Mouse (Mus musculus) urinary bladder, postnatal 14 days (tissue): ENCODE data around the gene Traf4.
"Not testable (repeated sequence)": the region's sequence is repeated elsewhere in the genome, so short reads cannot be mapped to it uniquely, and the experiment has no call there.

Source experiments
- DNase-seq: peaks from one replicate; pipeline ENCODE4 v3.0.0; 2021; ENCODE audit warnings: low spot score

Gene Traf4

DNA sequence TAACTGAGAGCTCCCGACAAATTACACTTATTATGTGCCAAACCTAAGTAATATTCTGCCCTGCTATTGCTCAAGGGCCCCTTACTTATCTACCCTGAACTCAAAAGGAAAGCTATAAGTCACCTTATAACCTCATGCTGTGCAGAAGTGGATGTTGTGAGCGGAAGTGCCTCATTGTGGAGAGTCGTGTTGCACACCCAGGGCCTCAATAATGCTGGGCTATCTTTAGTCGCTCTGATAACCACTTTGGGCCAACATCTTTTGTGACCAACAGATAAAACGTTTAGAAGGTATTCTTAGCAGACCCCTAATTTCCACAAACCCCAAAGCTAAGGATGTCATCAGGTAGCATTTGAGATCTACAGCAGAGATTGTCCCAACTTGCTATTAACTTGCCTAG is 24.7 kb downstream of the Traf4 start:
- DNase-seq: no peak

- DNase-seq: no peak
Observed at GRCm38 (mm10) chr11:78138023-78138422, 27.4 kb downstream of the Traf4 start.

DNA sequence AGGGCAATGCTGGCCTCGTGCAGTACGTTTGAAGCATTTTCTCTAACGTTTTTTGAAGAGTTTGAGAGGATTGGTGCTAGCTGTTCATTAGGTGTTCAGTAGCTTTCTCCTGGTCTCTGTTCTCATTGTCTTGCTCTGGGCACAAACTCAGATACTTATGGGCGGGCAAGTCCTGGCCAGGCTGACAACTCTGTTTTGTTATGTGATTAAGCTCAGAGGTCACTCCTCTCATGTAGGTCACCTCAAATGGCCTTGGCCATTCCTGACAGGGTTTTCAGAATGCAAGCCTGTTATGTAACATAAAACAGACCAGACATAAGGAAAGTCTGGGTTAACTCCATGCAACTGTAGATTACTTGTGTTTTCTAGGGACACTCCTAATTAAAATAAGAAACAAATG is 27.8 kb downstream of the Traf4 start:
- no peak for DNase-seq

- DNase-seq: no peak
Observed at GRCm38 (mm10) chr11:78136132-78136531, 29.3 kb downstream of the Traf4 start.

- not testable (repeated sequence) for DNase-seq
Observed at GRCm38 (mm10) chr11:78135314-78135713, 30.1 kb downstream of the Traf4 start.

DNA sequence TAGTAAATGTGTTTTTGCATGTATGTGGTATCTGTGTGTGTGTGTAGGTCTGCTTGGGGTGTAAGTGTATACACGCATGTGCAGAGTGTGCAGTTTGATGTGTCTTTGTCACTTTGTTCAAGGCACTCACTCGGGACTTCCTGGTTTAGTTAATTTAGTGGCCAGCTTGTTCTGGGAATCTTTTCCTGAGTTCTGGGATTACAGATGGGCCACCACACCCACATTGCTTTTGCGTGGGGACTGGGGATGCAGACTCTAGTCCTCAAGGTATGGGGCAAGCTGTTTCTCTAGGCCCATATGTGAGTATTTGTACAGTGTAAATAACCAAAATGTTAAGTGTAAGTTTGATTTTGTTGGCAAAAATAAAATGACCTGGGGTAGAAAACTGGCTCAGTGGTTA is 31.0 kb downstream of the Traf4 start:
- no peak for DNase-seq

DNA sequence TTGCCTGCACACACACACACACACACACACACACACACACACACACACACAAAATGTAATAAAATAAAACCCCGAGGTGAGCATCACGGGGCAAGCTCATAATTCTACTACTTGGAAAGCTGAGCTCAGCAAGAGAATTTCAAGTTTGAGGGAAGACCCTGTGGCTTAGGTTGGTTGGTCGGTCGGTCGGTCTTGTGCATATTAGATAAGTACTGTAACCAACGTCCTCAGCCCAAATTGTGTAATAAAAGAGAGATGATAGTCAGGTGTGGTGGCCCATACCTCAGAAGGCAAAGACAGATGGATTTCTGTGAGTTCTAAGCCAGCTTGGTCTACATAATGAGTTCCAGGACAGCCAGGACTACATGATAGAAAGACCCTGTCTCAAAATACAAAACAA is 31.5 kb downstream of the Traf4 start:
- no peak for DNase-seq

GRCm38 (mm10) chr11:78129458-78129857 is 35.9 kb downstream of the Traf4 start:
- DNase-seq: no peak

DNA sequence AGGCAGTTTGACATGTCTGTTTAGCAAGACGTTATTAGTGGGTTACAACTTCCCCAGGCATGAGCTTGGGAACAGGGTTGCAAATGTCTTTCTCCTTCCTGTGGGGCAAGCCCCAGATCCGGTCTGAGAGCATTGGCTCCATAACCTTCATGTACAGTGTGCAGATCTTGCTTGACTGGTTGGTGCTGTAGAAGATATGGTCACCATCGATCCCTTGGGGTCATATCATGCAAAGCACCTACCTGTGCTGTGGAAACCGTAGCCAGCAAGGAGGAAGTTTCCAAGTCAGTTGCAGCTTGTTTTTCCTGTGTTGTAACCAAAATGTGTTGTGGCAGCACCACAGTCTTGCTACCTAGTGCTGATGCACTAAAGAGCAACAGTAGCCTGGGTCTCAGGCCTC is 38.6 kb downstream of the Traf4 start:
- no peak for DNase-seq

GRCm38 (mm10) chr11:78125691-78126090 is 39.7 kb downstream of the Traf4 start:
- no peak for DNase-seq

- no peak for DNase-seq
Observed at GRCm38 (mm10) chr11:78123782-78124181, 41.6 kb downstream of the Traf4 start.

GRCm38 (mm10) chr11:78122815-78123214 is 42.6 kb downstream of the Traf4 start:
- DNase-seq: no peak

- no peak for DNase-seq
Observed at GRCm38 (mm10) chr11:78121176-78121575, 44.2 kb downstream of the Traf4 start.

- no peak for DNase-seq
Observed at GRCm38 (mm10) chr11:78119898-78120297, 45.5 kb downstream of the Traf4 start.

DNA sequence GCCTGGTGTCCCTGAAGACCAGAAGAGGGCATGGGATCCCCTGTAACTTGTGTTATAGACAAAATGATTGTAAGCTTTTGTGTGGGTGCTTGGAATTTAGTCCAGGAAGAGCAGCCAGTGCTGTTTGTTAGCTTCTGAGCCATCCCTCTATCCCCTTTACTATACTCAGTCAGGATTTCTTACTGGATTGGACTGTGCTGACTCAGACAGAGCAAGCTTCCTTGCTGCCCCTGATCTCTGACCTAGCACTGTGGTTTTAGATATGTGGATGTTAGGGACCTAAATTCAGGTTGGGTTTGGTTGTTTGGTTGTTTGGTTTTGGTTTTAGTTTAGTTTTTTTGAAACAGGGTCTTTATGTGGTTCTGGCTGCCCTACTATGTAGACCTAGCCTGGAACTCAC is 46.9 kb downstream of the Traf4 start:
- no peak for DNase-seq

GRCm38 (mm10) chr11:78116146-78116410 is 49.3 kb downstream of the Traf4 start:
- DNase-seq: no peak

- peak; percentile 96 for DNase-seq
Observed at GRCm38 (mm10) chr11:78115367-78116145, 49.8 kb downstream of the Traf4 start.

- no peak for DNase-seq
Observed at GRCm38 (mm10) chr11:78114676-78115366, 50.6 kb downstream of the Traf4 start.

GRCm38 (mm10) chr11:78113616-78114015 is 51.8 kb downstream of the Traf4 start:
- DNase-seq: no peak
